Mouse (Mus musculus): ENCODE data around the gene Gpr3. TPM values are rescaled to one million over a fixed set of nuclear protein-coding genes. Genes with fewer than 3 reads are reported as not detected.

Gpr3 gene
- polyA plus RNA-seq, 1 experiment, result not detected

- H3K27ac ChIP-seq (ENCODE audit: insufficient read depth, low read depth, low read length), result no peak overlapping the region
- no peak for TF ChIP-seq POLR2A (IDR thresholded peaks at IDR 0.05; ENCODE audit: borderline replicate concordance, low read depth, low read length)
- no peak for TF ChIP-seq CTCF (IDR thresholded peaks at IDR 0.05; ENCODE audit: low read depth, low read length)
- no peak overlapping the region for H3K4me3 ChIP-seq (ENCODE audit: insufficient read depth, low read length)
- H3K4me1 ChIP-seq (ENCODE audit: control insufficient read depth, insufficient read depth, low read length), result no peaks in the 10 kb centered on the region
Measured at GRCm38 (mm10) chr4:133247806-133248449, 35.6 kb upstream of the Gpr3 start.

DNA sequence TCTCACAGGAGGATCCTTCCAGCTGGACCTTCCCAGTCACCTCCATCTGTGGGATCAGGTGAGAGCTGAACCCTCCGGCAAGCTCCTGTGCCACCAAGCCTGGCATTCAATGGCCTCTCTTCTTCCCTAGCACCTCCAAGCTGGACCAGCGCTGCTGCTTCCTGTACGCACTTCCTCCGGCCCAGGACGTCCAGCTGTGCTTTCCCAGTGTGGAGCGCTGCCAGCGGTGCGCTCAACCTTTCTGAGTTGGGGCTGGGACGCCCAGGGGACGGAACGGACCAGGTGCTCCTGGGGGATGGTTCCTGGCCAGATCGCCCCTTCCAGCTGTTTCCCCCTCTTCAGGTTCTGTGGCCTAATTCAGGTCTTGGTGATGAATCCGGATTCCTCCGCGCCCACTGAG lies 34.7 kb upstream of the Gpr3 start:
- peaks cover 2% of the 10 kb centered on the region for H3K4me1 ChIP-seq (ENCODE audit: control insufficient read depth, insufficient read depth, low read length)
- H3K4me3 ChIP-seq (ENCODE audit: insufficient read depth, low read length), result no peak overlapping the region
- no peak overlapping the region for H3K27ac ChIP-seq (ENCODE audit: insufficient read depth, low read depth, low read length)
- TF ChIP-seq POLR2A (IDR thresholded peaks at IDR 0.05; ENCODE audit: borderline replicate concordance, low read depth, low read length) (no peak), CTCF (IDR thresholded peaks at IDR 0.05; ENCODE audit: low read depth, low read length) (no peak)

DNA sequence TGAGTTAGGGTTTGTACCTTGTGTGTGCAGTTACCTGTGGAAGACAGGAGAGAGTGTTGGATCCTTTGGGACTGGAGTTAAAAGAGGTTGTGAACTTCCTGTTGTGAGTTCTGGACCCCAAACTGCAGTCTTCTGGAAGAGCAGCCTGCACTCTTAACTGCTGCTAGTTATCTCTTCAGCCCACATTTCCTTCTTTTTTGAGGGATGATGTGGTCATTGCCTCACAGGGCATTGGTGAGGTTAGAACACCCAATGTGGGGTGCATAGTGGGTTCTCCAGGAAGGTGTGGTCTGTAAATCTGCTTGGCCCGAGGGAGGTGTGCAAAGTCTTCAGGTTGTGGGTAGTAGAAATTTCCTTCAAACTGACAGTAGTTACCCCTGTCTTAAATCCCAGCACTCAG lies 32.0 kb upstream of the Gpr3 start:
- Histone ChIP-seq H3K4me3 (ENCODE audit: insufficient read depth, low read length) (no peak overlapping the region), H3K4me1 (ENCODE audit: control insufficient read depth, insufficient read depth, low read length) (peaks cover 7% of the 10 kb centered on the region), H3K27ac (ENCODE audit: insufficient read depth, low read depth, low read length) (no peak overlapping the region)
- TF ChIP-seq POLR2A (IDR thresholded peaks at IDR 0.05; ENCODE audit: borderline replicate concordance, low read depth, low read length) (no peak), CTCF (IDR thresholded peaks at IDR 0.05; ENCODE audit: low read depth, low read length) (no peak)

DNA sequence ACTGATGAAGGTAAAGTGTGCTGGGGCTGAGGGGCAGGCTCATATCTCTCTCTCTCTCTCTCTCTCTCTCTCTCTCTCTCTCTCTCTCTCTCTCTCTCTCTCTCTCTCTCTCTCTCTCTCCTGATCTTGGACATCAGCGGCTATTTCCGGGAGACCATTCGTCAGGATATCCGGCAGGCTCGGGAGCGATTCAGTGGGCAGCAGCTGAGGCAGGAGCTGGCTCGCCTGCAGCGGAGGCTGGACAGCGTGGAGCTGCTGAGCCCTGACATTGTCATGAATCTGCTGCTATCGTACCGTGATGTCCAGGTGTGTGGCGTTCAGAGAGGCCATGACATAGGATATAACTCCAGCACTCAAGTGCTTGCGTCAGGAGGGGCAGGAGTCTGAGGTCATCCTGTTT lies 31.2 kb upstream of the Gpr3 start:
- TF ChIP-seq CTCF (IDR thresholded peaks at IDR 0.05; ENCODE audit: low read depth, low read length) (no peak), POLR2A (IDR thresholded peaks at IDR 0.05; ENCODE audit: borderline replicate concordance, low read depth, low read length) (no peak)
- no peak overlapping the region for H3K4me3 ChIP-seq (ENCODE audit: insufficient read depth, low read length)
- peaks cover 10% of the 10 kb centered on the region for H3K4me1 ChIP-seq (ENCODE audit: control insufficient read depth, insufficient read depth, low read length)
- H3K27ac ChIP-seq (ENCODE audit: insufficient read depth, low read depth, low read length), result no peak overlapping the region

DNA sequence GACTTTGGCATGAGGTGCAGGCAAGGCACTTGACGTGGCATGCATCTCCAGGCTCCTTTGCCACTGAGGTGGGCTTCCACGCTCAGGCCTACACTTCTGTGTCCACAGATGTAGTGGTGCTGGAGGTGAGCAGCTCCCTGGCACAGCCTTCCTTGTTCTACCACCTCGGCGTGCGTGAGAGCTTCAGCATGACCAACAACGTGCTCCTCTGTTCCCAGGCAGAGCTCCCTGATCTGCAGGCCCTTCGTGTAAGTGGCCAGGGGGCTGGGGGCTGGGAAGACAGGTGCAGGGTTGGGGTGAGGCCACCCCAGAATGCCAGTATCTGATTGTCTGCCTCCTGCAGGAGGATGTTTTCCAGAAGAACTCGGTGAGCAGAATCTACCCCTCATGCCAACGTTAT lies 30.4 kb upstream of the Gpr3 start:
- TF ChIP-seq POLR2A (IDR thresholded peaks at IDR 0.05; ENCODE audit: borderline replicate concordance, low read depth, low read length) (no peak), CTCF (IDR thresholded peaks at IDR 0.05; ENCODE audit: low read depth, low read length) (no peak)
- Histone ChIP-seq H3K4me1 (ENCODE audit: control insufficient read depth, insufficient read depth, low read length) (peaks cover 13% of the 10 kb centered on the region), H3K27ac (ENCODE audit: insufficient read depth, low read depth, low read length) (no peak overlapping the region), H3K4me3 (ENCODE audit: insufficient read depth, low read length) (no peak overlapping the region)

GRCm38 (mm10) chr4:133241910-133242309 lies 29.6 kb upstream of the Gpr3 start:
- H3K27ac ChIP-seq (ENCODE audit: insufficient read depth, low read depth, low read length), result 0 out of 2 replicates have a peak overlapping the region, but pooled peaks have one; percentile 12
- H3K4me3 ChIP-seq (ENCODE audit: insufficient read depth, low read length), result peak overlapping the region; percentile 12; the same call in 1 of the 2 replicates
- peaks cover 16% of the 10 kb centered on the region for H3K4me1 ChIP-seq (ENCODE audit: control insufficient read depth, insufficient read depth, low read length)
- TF ChIP-seq CTCF (IDR thresholded peaks at IDR 0.05; ENCODE audit: low read depth, low read length) (no peak), POLR2A (IDR thresholded peaks at IDR 0.05; ENCODE audit: borderline replicate concordance, low read depth, low read length) (no peak)

DNA sequence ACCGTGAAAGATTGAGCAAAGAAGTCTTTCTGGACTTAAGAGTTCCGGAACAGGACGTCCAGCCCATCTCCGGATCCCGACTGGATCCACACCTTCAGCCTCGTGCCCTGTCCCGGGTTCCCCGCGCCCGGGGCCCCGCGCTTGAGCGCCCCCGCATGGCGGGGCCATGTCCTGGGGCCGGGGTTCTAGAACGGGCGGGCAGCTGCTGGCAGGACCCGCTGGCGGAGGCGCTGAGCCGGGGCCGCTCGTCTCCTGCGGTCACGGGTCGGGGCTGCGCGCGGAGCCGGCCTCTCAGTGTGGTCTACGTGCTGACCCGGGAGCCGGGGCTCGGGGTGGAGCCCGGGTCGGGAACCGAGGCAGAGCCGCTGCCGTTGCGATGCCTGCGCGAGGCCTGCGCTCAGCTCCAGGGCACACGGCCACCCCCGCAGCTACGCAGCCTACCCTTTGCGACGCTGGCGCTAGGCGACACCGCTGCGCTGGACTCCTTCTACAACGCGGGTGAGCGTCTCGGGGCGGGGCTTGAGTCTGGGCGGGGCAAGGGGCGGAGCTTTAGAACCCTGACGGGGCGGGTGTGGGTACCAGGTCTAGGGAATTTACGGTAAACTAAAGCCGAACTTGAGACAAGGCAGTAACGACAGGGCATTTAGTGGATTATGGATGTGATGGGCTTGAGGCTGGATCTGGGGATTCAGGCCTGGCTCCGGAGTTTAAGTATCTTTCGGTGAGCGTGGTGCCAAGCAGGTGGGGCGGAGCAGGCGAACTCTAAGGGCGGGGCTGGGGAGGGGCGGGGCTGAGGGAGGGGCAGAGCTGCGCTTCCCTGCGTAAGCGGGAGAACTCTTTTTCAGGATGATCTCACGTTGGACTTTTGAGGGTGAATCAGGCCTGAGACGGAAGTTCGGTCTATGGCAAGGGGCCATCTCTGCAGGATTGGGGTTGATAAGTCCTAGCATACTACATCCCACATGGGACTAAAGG lies 28.9 kb upstream of the Gpr3 start:
- TF ChIP-seq POLR2A (IDR thresholded peaks at IDR 0.05; ENCODE audit: borderline replicate concordance, low read depth, low read length), result no peak
- TF ChIP-seq CTCF (IDR thresholded peaks at IDR 0.05; ENCODE audit: low read depth, low read length), result peak; percentile 34
- peak overlapping the region; percentile 82 for H3K4me3 ChIP-seq (ENCODE audit: insufficient read depth, low read length)
- peak overlapping the region; percentile 57 for H3K27ac ChIP-seq (ENCODE audit: insufficient read depth, low read depth, low read length)
- H3K4me1 ChIP-seq (ENCODE audit: control insufficient read depth, insufficient read depth, low read length), result peaks cover 20% of the 10 kb centered on the region

DNA sequence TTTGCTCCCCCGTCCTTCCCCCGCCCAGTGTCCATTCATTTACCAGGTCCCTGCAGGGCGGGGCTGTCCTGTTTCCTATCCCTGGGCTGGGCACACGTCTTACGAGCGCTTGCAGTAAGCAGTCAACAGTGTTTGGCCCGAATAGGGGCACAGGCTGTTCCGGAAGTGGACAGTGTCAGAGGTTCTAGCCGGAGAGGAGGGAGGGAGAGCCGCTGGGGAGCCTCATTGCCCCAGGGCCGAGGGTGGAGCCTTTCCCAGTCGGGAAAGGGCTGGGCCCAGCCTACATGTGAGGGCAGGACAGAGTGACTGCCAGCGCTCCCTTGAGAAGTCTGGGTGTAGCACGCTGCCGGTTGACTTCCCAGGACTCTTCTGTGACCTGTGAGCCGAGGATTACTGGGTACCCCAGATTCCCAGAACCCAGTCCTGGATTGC lies 28.2 kb upstream of the Gpr3 start, which contains the start of gene Map3k6:
Map3k6 (plus strand) TSS at position 329 of the 432 bp plus-strand sequence.
- Histone ChIP-seq H3K4me1 (ENCODE audit: control insufficient read depth, insufficient read depth, low read length) (peaks cover 20% of the 10 kb centered on the region), H3K4me3 (ENCODE audit: insufficient read depth, low read length) (peak within 1 kb of the TSS; percentile 82), H3K27ac (ENCODE audit: insufficient read depth, low read depth, low read length) (peak within 1 kb of the TSS; percentile 57)
- TF ChIP-seq CTCF (IDR thresholded peaks at IDR 0.05; ENCODE audit: low read depth, low read length) (no peak), POLR2A (IDR thresholded peaks at IDR 0.05; ENCODE audit: borderline replicate concordance, low read depth, low read length) (no peak)

GRCm38 (mm10) chr4:133237911-133238310 lies 25.6 kb upstream of the Gpr3 start:
- H3K4me1 ChIP-seq (ENCODE audit: control insufficient read depth, insufficient read depth, low read length), result peaks cover 20% of the 10 kb centered on the region
- H3K4me3 ChIP-seq (ENCODE audit: insufficient read depth, low read length), result no peak overlapping the region
- no peak overlapping the region for H3K27ac ChIP-seq (ENCODE audit: insufficient read depth, low read depth, low read length)
- TF ChIP-seq CTCF (IDR thresholded peaks at IDR 0.05; ENCODE audit: low read depth, low read length) (no peak), POLR2A (IDR thresholded peaks at IDR 0.05; ENCODE audit: borderline replicate concordance, low read depth, low read length) (no peak)

- TF ChIP-seq CTCF (IDR thresholded peaks at IDR 0.05; ENCODE audit: low read depth, low read length), result no peak
- H3K4me3 ChIP-seq (ENCODE audit: insufficient read depth, low read length), result no peak overlapping the region
- H3K4me1 ChIP-seq (ENCODE audit: control insufficient read depth, insufficient read depth, low read length), result peaks cover 15% of the 10 kb centered on the region
- no peak overlapping the region for H3K27ac ChIP-seq (ENCODE audit: insufficient read depth, low read depth, low read length)
Measured at GRCm38 (mm10) chr4:133235415-133235814, 23.1 kb upstream of the Gpr3 start.
